Mouse (Mus musculus): Measurements from ENCODE around the gene Gm9125.
"Not testable (repeated sequence)": the region's sequence is repeated elsewhere in the genome, so short reads cannot be mapped to it uniquely, and the experiment has no call there.

- TF ChIP-seq GATA1 (IDR thresholded peaks at IDR 0.05; ENCODE audit: borderline replicate concordance, low read length); FLI1 (IDR thresholded peaks at IDR 0.05; ENCODE audit: low read length): not testable (repeated sequence)
These were observed 16.4 kb downstream of the Gm9125 start for GRCm38 (mm10) chr3:94038241-94038640.
